Mouse (Mus musculus): ENCODE measurements at regions not wholly inside any gene's neighbourhood (a gene's known extent, or its start where the extent isn't known, plus 50 kb on each side); places are given as distances from the start of the nearest gene placed in this dataset.

DNA sequence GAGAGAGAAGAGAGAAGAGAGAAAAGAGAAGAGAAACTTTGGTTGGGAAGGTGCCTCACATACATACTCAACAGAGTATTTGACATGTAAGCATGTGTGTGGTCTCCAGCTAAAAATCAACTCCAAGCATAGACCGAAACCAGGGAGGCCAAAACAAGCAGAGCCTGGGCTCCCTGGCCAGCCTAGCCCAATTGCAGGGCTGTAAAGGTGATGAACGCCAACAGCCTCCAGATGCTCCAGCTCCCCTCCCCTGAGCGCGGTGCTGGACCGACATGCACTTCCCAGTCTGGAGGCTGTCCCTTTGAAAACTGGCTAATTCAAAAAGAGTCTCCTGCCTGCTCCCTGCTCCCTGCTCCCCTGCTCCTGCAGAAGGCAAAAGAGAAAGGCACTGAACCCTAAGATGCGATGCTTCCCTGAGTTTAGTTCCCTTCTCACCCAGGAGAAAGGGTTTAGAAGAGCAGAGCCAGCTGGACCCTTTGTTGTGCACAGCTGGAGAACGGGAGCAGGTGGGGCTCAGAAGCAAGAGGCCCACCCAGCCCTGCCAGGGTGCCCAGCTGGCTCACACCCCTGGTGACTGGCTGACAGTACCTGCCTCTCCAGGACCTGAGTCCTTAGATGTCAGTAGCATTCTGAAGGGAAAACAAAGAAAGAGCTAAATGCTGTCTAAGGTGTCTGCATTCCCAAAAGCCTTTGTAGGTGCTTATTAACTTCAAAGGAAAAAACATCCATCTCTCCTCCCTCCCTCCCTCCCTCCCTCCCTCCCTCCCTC, 255.2 kb upstream of the Arid1b start:
- ATAC-seq (ENCODE audit: low FRiP score) (no peak), DNase-seq (ENCODE audit: low spot score) (no peak)
- Histone ChIP-seq H3K4me3 (ENCODE audit: low read depth, low read length) (no peak overlapping the region), H3K4me1 (ENCODE audit: insufficient read depth, low read length) (no peaks in the 10 kb centered on the region), H3K27ac (ENCODE audit: low read depth, low read length) (no peak overlapping the region), H3K27me3 (ENCODE audit: insufficient read depth, low read length) (no peaks in the 10 kb centered on the region), H3K9me3 (ENCODE audit: low read length) (no peaks in the 10 kb centered on the region), H3K9ac (replicated peaks; ENCODE audit: low read length, poor library complexity, severe bottlenecking) (no peak overlapping the region), H3K4me2 (ENCODE audit: low read depth, low read length, poor library complexity, severe bottlenecking) (no peak overlapping the region), H3K36me3 (ENCODE audit: insufficient read depth, low read length) (no peaks in the 10 kb centered on the region)
- WGBS: 20% methylated on average over 7 of the region's 7 CpGs
- no peak for TF ChIP-seq CTCF (IDR thresholded peaks at IDR 0.05)

DNA sequence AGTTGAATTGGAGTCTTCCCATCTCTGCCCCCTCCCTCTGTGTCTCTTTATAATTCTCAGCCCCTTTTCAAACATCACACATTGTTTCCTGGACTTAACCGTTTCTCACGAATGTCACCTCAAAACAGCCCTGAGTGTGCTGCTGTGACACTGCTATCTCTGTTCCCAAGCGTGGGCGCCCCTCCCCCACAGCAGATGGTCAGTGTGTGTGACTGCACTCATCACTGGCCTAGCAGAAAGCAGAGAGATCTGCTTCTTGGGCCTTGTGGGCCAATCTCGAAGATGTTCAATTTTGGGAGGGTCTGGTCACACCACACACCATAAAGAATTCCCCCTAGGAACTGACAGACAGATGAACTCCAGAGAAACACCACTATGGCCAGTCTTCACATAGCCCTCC, 253.3 kb upstream of the Arid1b start:
- DNase-seq (ENCODE audit: low spot score) (peak; percentile 58), ATAC-seq (ENCODE audit: low FRiP score) (no peak)
- 37% methylated on average over 5 of the region's 5 CpGs for WGBS

DNA sequence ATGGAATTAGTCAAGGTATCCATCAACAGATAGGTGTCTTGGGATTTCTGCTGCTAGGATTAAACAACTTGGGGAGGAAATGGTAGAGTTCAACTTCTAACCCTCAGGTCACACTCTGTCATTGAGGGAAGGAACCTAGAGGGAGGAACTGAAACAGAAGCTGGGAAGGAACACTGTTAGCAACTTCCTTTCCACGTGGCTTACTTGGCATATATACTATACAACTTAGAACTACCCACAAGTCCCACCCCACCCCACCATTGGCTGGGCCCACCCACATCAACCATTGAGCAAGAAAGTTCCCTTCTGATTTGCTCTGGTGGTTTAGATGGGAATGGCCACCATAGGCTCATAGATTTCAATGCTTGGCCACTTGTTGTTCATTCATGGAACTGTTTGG, 251.8 kb upstream of the Arid1b start:
- ATAC-seq (ENCODE audit: low FRiP score) (no peak), DNase-seq (ENCODE audit: low spot score) (no peak)
- 84% methylated on average over 1 of the region's 1 CpGs for WGBS
- Histone ChIP-seq H3K4me3 (ENCODE audit: low read depth, low read length) (no peak overlapping the region), H3K9ac (replicated peaks; ENCODE audit: low read length, poor library complexity, severe bottlenecking) (no peak overlapping the region), H3K27me3 (ENCODE audit: insufficient read depth, low read length) (no peaks in the 10 kb centered on the region), H3K4me1 (ENCODE audit: insufficient read depth, low read length) (no peaks in the 10 kb centered on the region), H3K27ac (ENCODE audit: low read depth, low read length) (no peak overlapping the region), H3K36me3 (ENCODE audit: insufficient read depth, low read length) (no peaks in the 10 kb centered on the region), H3K4me2 (ENCODE audit: low read depth, low read length, poor library complexity, severe bottlenecking) (no peak overlapping the region), H3K9me3 (ENCODE audit: low read length) (no peaks in the 10 kb centered on the region)
- no peak for TF ChIP-seq CTCF (IDR thresholded peaks at IDR 0.05)

More for the DNA sequence above, 253.3 kb upstream of the Arid1b start:
- no peak overlapping the region for H3K27ac ChIP-seq (ENCODE audit: low read depth, low read length)
- no peaks in the 10 kb centered on the region for H3K27me3 ChIP-seq (ENCODE audit: insufficient read depth, low read length)
- no peak overlapping the region for H3K4me3 ChIP-seq (ENCODE audit: low read depth, low read length)
- no peaks in the 10 kb centered on the region for H3K4me1 ChIP-seq (ENCODE audit: insufficient read depth, low read length)
- H3K4me2 ChIP-seq (ENCODE audit: low read depth, low read length, poor library complexity, severe bottlenecking): no peak overlapping the region
- H3K9ac ChIP-seq (replicated peaks; ENCODE audit: low read length, poor library complexity, severe bottlenecking): no peak overlapping the region
- TF ChIP-seq CTCF (IDR thresholded peaks at IDR 0.05): no peak
- H3K36me3 ChIP-seq (ENCODE audit: insufficient read depth, low read length): no peaks in the 10 kb centered on the region
- no peaks in the 10 kb centered on the region for H3K9me3 ChIP-seq (ENCODE audit: low read length)

DNA sequence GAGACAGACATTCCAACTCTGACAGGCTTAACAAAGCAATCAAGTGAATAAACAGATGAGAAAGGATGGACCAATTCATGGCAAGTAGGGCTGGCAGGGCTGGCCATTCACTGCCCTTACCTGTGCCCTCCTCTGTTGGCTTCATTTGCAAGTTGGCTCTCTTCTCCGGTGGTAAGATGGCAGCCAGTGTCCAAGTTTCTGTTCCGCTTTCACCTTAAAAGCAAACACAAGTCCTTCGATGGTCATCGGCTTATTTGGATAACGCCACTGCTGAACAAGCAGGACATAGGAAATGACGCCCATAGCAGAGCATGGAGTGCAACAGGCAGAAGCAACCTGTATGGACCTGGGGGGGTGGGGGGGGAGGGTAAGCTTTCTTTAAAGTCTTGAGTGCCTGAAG, 231.2 kb upstream of the Arid1b start:
- H3K9ac ChIP-seq (replicated peaks; ENCODE audit: low read length, poor library complexity, severe bottlenecking): no peak overlapping the region
- no peaks in the 10 kb centered on the region for H3K27me3 ChIP-seq (ENCODE audit: insufficient read depth, low read length)
- no peak for TF ChIP-seq CTCF (IDR thresholded peaks at IDR 0.05)
- H3K4me2 ChIP-seq (ENCODE audit: low read depth, low read length, poor library complexity, severe bottlenecking): no peak overlapping the region
- H3K27ac ChIP-seq (ENCODE audit: low read depth, low read length): no peak overlapping the region
- no peaks in the 10 kb centered on the region for H3K9me3 ChIP-seq (ENCODE audit: low read length)
- H3K4me1 ChIP-seq (ENCODE audit: insufficient read depth, low read length): no peaks in the 10 kb centered on the region
- no peaks in the 10 kb centered on the region for H3K36me3 ChIP-seq (ENCODE audit: insufficient read depth, low read length)
- DNase-seq (ENCODE audit: low spot score): no peak
- no peak overlapping the region for H3K4me3 ChIP-seq (ENCODE audit: low read depth, low read length)
- WGBS: 92% methylated on average over 6 of the region's 6 CpGs
- no peak for ATAC-seq (ENCODE audit: low FRiP score)

DNA sequence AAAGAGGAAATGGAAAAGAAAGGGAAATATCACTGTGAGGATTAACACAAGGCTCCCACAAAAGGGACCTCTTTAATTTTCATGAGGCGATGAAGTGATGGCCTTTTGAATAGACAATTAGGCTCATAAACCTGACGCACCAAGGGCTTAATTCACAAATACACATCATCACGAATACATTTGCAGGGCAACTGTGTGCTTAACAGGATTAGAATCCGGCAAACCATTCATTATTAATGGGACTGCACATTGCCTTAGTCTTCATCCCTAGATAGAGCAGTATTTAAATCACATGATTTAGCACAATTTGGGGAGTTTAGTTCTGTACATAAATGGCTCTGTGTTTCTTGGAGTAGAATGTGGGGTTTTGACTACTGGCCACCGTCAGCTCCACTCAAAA, 228.4 kb upstream of the Arid1b start:
- no peak for DNase-seq (ENCODE audit: low spot score)
- Histone ChIP-seq H3K9me3 (ENCODE audit: low read length) (no peaks in the 10 kb centered on the region), H3K4me3 (ENCODE audit: low read depth, low read length) (no peak overlapping the region), H3K4me2 (ENCODE audit: low read depth, low read length, poor library complexity, severe bottlenecking) (no peak overlapping the region), H3K4me1 (ENCODE audit: insufficient read depth, low read length) (no peaks in the 10 kb centered on the region), H3K36me3 (ENCODE audit: insufficient read depth, low read length) (no peaks in the 10 kb centered on the region), H3K27ac (ENCODE audit: low read depth, low read length) (no peak overlapping the region), H3K27me3 (ENCODE audit: insufficient read depth, low read length) (no peaks in the 10 kb centered on the region), H3K9ac (replicated peaks; ENCODE audit: low read length, poor library complexity, severe bottlenecking) (no peak overlapping the region)
- 24% methylated on average over 5 of the region's 5 CpGs for WGBS
- TF ChIP-seq CTCF (IDR thresholded peaks at IDR 0.05): no peak
- ATAC-seq (ENCODE audit: low FRiP score): no peak

DNA sequence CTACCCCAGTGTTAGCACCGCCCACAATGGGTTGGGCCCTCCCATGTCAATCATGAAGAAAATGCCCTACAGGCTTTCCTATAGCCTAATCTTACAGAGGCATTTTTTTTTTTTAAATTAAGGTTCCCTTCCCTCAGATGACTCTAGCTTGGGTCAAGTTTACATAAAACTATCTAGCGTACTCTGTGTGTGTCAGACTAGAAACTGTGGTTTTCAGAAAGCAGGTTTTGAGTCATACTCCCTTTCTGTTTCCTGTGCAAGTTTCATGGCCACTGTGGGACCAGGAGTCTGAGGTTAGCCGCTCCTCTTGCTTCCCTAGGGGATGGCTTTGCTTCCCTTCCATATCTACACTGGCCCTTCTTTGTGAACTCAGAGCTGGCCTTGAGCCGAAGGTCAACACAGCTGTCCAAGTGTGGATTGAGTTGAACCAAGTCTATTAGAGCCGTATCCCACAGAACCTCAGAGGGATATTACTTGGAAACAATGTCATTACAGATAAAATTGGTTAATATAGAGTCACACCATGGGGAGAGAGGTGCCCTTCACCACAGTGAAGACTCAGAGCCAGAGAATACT, 226.1 kb upstream of the Arid1b start:
- 94% methylated on average over 5 of the region's 5 CpGs for WGBS
- TF ChIP-seq CTCF (IDR thresholded peaks at IDR 0.05): no peak
- Histone ChIP-seq H3K9ac (replicated peaks; ENCODE audit: low read length, poor library complexity, severe bottlenecking) (no peak overlapping the region), H3K4me1 (ENCODE audit: insufficient read depth, low read length) (no peaks in the 10 kb centered on the region), H3K4me3 (ENCODE audit: low read depth, low read length) (no peak overlapping the region), H3K4me2 (ENCODE audit: low read depth, low read length, poor library complexity, severe bottlenecking) (no peak overlapping the region), H3K27me3 (ENCODE audit: insufficient read depth, low read length) (no peaks in the 10 kb centered on the region), H3K36me3 (ENCODE audit: insufficient read depth, low read length) (no peaks in the 10 kb centered on the region), H3K27ac (ENCODE audit: low read depth, low read length) (no peak overlapping the region), H3K9me3 (ENCODE audit: low read length) (no peaks in the 10 kb centered on the region)
- ATAC-seq (ENCODE audit: low FRiP score) (no peak), DNase-seq (ENCODE audit: low spot score) (no peak)
